In the genomic region with DNA sequence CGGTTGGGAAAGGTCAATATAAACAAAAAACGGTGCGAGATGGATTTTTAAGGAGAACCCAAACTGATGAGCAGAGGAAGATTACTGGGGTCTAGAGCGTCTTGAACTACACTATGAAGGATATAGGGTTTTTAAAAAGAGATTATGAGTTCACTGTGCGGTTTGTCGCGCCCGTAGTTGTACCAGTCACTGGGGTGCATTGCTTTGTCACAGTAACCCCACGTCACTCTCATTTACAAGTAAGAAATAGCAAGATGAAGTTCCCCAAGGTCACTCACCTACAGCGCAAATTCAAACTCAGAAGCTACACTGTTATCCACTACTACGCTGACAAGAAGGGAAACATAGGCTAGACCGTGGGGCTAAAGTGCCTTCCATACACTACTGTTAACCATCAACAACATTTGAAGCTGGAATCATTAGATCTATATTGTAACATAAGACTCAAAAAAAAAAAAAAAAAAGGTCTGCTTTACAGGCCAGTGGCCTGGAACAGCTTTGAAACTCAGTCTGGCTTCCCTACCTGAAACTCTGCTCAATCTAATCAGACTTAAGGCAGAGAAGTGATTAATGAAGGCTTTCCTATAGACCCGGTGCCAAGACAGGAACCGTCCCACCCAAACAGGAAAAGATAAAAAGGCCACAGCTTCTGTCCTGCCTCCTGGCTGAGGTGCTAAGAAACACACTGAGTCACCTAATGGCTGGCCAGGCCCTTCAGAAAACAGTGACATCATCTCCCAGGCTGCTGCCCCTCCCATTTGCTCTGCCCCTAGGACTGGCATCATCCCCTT, we compare ENCODE assay signal across 7 mouse cellular contexts. TPM values are rescaled to one million over a fixed set of nuclear protein-coding genes. Genes with fewer than 3 reads are reported as not detected.
A peak's percentile ranks its signal among the peaks of the same experiment; 100 is the strongest.
DNase-seq lines count a peak whose midpoint lies in the region; ATAC-seq and TF ChIP-seq lines count a peak whose summit lies in the region.

No protein-coding gene starts in this region.

- H3K9ac ChIP-seq in ES-E14 (ENCODE audit: insufficient read depth, low read depth, low read length, poor library complexity, severe bottlenecking), result peak overlapping the region; percentile 70; the same call in 1 of the 2 replicates
- H3K9ac ChIP-seq in limb, embryonic 14.5 days (ENCODE audit: low read depth, low read length, severe bottlenecking), result peak overlapping the region; percentile 61
- H3K9ac ChIP-seq in midbrain, embryonic 14.5 days (replicated peaks; ENCODE audit: low read length), result peak overlapping the region; percentile 25; the same call in 1 of the 2 replicates

- peaks cover 0 to 5% of the 10 kb centered on the region in 2 experiments; a peak in 1 of 4 replicates for H3K4me1 ChIP-seq in ES-E14 (ENCODE audit: control insufficient read depth in 2 of 2, insufficient read depth in 2 of 2, low read length in 2 of 2, poor library complexity in 1 of 2)
- peaks cover 32% of the 10 kb centered on the region for H3K4me1 ChIP-seq in hindbrain, embryonic 10.5 days (replicated peaks)
- H3K4me1 ChIP-seq in limb, embryonic 14.5 days (ENCODE audit: control insufficient read depth, insufficient read depth, low read length), result peaks cover 20% of the 10 kb centered on the region
- peaks cover 21% of the 10 kb centered on the region for H3K4me1 ChIP-seq in midbrain, embryonic 14.5 days (ENCODE audit: control insufficient read depth, insufficient read depth, low read length)

- H3K4me3 ChIP-seq in ES-E14 (ENCODE audit: insufficient read depth in 1 of 2, low read depth in 1 of 2, low read length in 2 of 2, poor library complexity in 1 of 2, severe bottlenecking in 1 of 2), result peak overlapping the region; percentile 43 to 75
- peak overlapping the region; percentile 98 for H3K4me3 ChIP-seq in hindbrain, embryonic 10.5 days
- peak overlapping the region; percentile 93 for H3K4me3 ChIP-seq in limb, embryonic 14.5 days (replicated peaks; ENCODE audit: low read length)
- H3K4me3 ChIP-seq in midbrain, embryonic 14.5 days (replicated peaks; ENCODE audit: low read depth, low read length), result peak overlapping the region; percentile 96

- in situ Hi-C loops in ES-E14 (cut with MboI; ENCODE audit: low sequenced_read_pairs in 2 of 2, unreplicated experiment in 2 of 2), result no loop called here

- H3K27me3 ChIP-seq in hindbrain, embryonic 10.5 days (ENCODE audit: insufficient read depth, poor library complexity, severe bottlenecking), result no peaks in the 10 kb centered on the region
- H3K27me3 ChIP-seq in limb, embryonic 14.5 days (ENCODE audit: control insufficient read depth, insufficient read depth, low read length), result no peaks in the 10 kb centered on the region
- no peaks in the 10 kb centered on the region for H3K27me3 ChIP-seq in midbrain, embryonic 14.5 days (ENCODE audit: control insufficient read depth, insufficient read depth, low read length)

- peak; percentile 44 for ATAC-seq in erythroid progenitor cell, adult 5-6 weeks (replicated peaks; ENCODE audit: low FRiP score, poor library complexity, severe bottlenecking)
- no peak for ATAC-seq in limb, embryonic 14.5 days (ENCODE audit: low FRiP score, low read depth)
- no peak for ATAC-seq in midbrain, embryonic 14.5 days (ENCODE audit: low FRiP score, low TSS enrichment)

- no peak for TF ChIP-seq POLR2A in limb, embryonic 14.5 days (IDR thresholded peaks at IDR 0.05; ENCODE audit: borderline replicate concordance, extremely low read depth, insufficient read depth, insufficient read length)

- no peaks in the 10 kb centered on the region for H3K36me3 ChIP-seq in ES-E14 (ENCODE audit: control insufficient read depth, insufficient read depth, low read length, poor library complexity, severe bottlenecking)
- H3K36me3 ChIP-seq in hindbrain, embryonic 10.5 days, result no peaks in the 10 kb centered on the region
- no peaks in the 10 kb centered on the region for H3K36me3 ChIP-seq in limb, embryonic 14.5 days (ENCODE audit: control insufficient read depth, insufficient read depth, low read length)
- no peaks in the 10 kb centered on the region for H3K36me3 ChIP-seq in midbrain, embryonic 14.5 days (ENCODE audit: control insufficient read depth, insufficient read depth, low read length)

- H3K27ac ChIP-seq in ES-E14 (ENCODE audit: insufficient read depth, low read depth, low read length, poor library complexity, severe bottlenecking), result no peak overlapping the region
- peak overlapping the region; percentile 92 for H3K27ac ChIP-seq in hindbrain, embryonic 10.5 days
- peak overlapping the region; percentile 62 for H3K27ac ChIP-seq in limb, embryonic 14.5 days (replicated peaks; ENCODE audit: low read depth, low read length)
- peak overlapping the region; percentile 62 for H3K27ac ChIP-seq in midbrain, embryonic 14.5 days (replicated peaks; ENCODE audit: low read depth, low read length)

- WGBS in hindbrain, embryonic 10.5 days, result 49% methylated on average over 14 of the region's 14 CpGs
- WGBS in limb, embryonic 14.5 days, result 38% methylated on average over 14 of the region's 14 CpGs
- 49% methylated on average over 14 of the region's 14 CpGs for WGBS in midbrain, embryonic 14.5 days

- H3K9me3 ChIP-seq in ES-E14 (ENCODE audit: control insufficient read depth, insufficient read depth, low read depth, low read length), result no peaks in the 10 kb centered on the region
- H3K9me3 ChIP-seq in hindbrain, embryonic 10.5 days, result no peaks in the 10 kb centered on the region
- H3K9me3 ChIP-seq in limb, embryonic 14.5 days (ENCODE audit: control insufficient read depth, low read length), result no peaks in the 10 kb centered on the region
- H3K9me3 ChIP-seq in midbrain, embryonic 14.5 days (ENCODE audit: control insufficient read depth, low read length), result no peaks in the 10 kb centered on the region

- peak overlapping the region; percentile 80 for H3K4me2 ChIP-seq in limb, embryonic 14.5 days (replicated peaks; ENCODE audit: low read depth, low read length, severe bottlenecking)
- H3K4me2 ChIP-seq in midbrain, embryonic 14.5 days (ENCODE audit: low read length), result peak overlapping the region; percentile 67

- DNase-seq in ES-E14 (ENCODE audit: low read depth, low spot score), result no peak
- DNase-seq in adrenal gland, adult 2 months, result peak; percentile 83
- no peak for DNase-seq in hindbrain, embryonic 10.5 days (ENCODE audit: low spot score)
- DNase-seq in limb, embryonic 14.5 days (ENCODE audit: low spot score), result no peak
- no peak for DNase-seq in midbrain, embryonic 14.5 days
- no peak for DNase-seq in frontal cortex, adult 2 months (ENCODE audit: extremely low spot score in 1 of 2, low spot score in 1 of 2)

TF ChIP-seq in ES-E14, 5 proteins besides CTCF, POLR2A, EP300 and RAD21:
- TF ChIP-seq CHD2 (IDR thresholded peaks at IDR 0.05; ENCODE audit: low read depth, low read length) (no peak), ZC3H11A (IDR thresholded peaks at IDR 0.05; ENCODE audit: borderline replicate concordance, low read depth, low read length) (no peak), ZNF384 (IDR thresholded peaks at IDR 0.05; ENCODE audit: low read depth, low read length) (no peak), MAFK (IDR thresholded peaks at IDR 0.05; ENCODE audit: insufficient read depth, low read depth, low read length) (no peak), HCFC1 (IDR thresholded peaks at IDR 0.05; ENCODE audit: borderline replicate concordance, insufficient read depth, low read length) (no peak)

RNA-seq across cellular contexts. Expression of a gene that starts 17.9 kb away (rescaled TPM):
- 24.9 and 40.1 TPM in 2 replicates for total RNA-seq in ES-E14 (2012; rRNA removed)
- total RNA-seq in adrenal gland, adult 2 months (2021), result 10 to 100 TPM; 60.6 to 98.0 TPM
- polyA plus RNA-seq in adrenal gland, adult 2 months (2012; rRNA removed), result 156 and 186 TPM in 2 replicates
- total RNA-seq in erythroid progenitor cell, adult 5-6 weeks (2015; ENCODE audit: low replicate concordance), result 21.6 and 40.7 TPM in 2 replicates
- 60.1 and 74.4 TPM in 2 replicates for total RNA-seq in erythroid progenitor cell, adult 5-6 weeks (2017; ENCODE audit: low replicate concordance)
- 56.3 and 57.7 TPM in 2 replicates for polyA plus RNA-seq in hindbrain, embryonic 10.5 days (2016; fragmentation: Nextera tagmentation; extraction: Ambion mirVana)
- polyA plus RNA-seq in limb, embryonic 14.5 days (2012; rRNA removed), result 85.7 and 117 TPM in 2 replicates
- polyA plus RNA-seq in limb, embryonic 14.5 days (2014; fragmentation: Nextera tagmentation; extraction: Ambion mirVana), result 91.8 and 96.2 TPM in 2 replicates
- polyA plus RNA-seq in midbrain, embryonic 14.5 days (2014; fragmentation: Nextera tagmentation; extraction: Ambion mirVana), result 67.4 and 86.3 TPM in 2 replicates
- polyA plus RNA-seq in frontal cortex, adult 2 months (2012; rRNA removed), result 99.0 and 114 TPM in 2 replicates

RNA-seq across cellular contexts. Expression of a gene that starts 34.5 kb away (rescaled TPM):
- 0.09 TPM in 1 of 2 replicates, not detected in the other for total RNA-seq in ES-E14 (2012; rRNA removed)
- under 1 TPM in 1 of 2 experiments, not detected in 1; 0.09 TPM for total RNA-seq in adrenal gland, adult 2 months (2021)
- polyA plus RNA-seq in adrenal gland, adult 2 months (2012; rRNA removed), result 0.23 and 0.39 TPM in 2 replicates
- not detected in 2 replicates for total RNA-seq in erythroid progenitor cell, adult 5-6 weeks (2015; ENCODE audit: low replicate concordance)
- total RNA-seq in erythroid progenitor cell, adult 5-6 weeks (2017; ENCODE audit: low replicate concordance), result not detected in 2 replicates
- polyA plus RNA-seq in hindbrain, embryonic 10.5 days (2016; fragmentation: Nextera tagmentation; extraction: Ambion mirVana), result 0.07 TPM in 1 of 2 replicates, not detected in the other
- polyA plus RNA-seq in limb, embryonic 14.5 days (2012; rRNA removed), result 0.45 and 0.58 TPM in 2 replicates
- polyA plus RNA-seq in limb, embryonic 14.5 days (2014; fragmentation: Nextera tagmentation; extraction: Ambion mirVana), result 0.32 and 0.89 TPM in 2 replicates
- not detected in 2 replicates for polyA plus RNA-seq in midbrain, embryonic 14.5 days (2014; fragmentation: Nextera tagmentation; extraction: Ambion mirVana)
- 0.02 TPM in 1 of 2 replicates, not detected in the other for polyA plus RNA-seq in frontal cortex, adult 2 months (2012; rRNA removed)

RNA-seq across cellular contexts. Expression of a gene that starts 47.6 kb away (rescaled TPM):
- total RNA-seq in ES-E14 (2012; rRNA removed), result 2,753 and 2,889 TPM in 2 replicates
- 1,000 to 10,000 TPM; 1,114 to 1,327 TPM for total RNA-seq in adrenal gland, adult 2 months (2021)
- polyA plus RNA-seq in adrenal gland, adult 2 months (2012; rRNA removed), result 146 and 179 TPM in 2 replicates
- 896 and 989 TPM in 2 replicates for total RNA-seq in erythroid progenitor cell, adult 5-6 weeks (2015; ENCODE audit: low replicate concordance)
- total RNA-seq in erythroid progenitor cell, adult 5-6 weeks (2017; ENCODE audit: low replicate concordance), result 751 and 992 TPM in 2 replicates
- polyA plus RNA-seq in hindbrain, embryonic 10.5 days (2016; fragmentation: Nextera tagmentation; extraction: Ambion mirVana), result 904 and 972 TPM in 2 replicates
- polyA plus RNA-seq in limb, embryonic 14.5 days (2012; rRNA removed), result 2,303 and 3,506 TPM in 2 replicates
- 1,158 and 1,230 TPM in 2 replicates for polyA plus RNA-seq in limb, embryonic 14.5 days (2014; fragmentation: Nextera tagmentation; extraction: Ambion mirVana)
- polyA plus RNA-seq in midbrain, embryonic 14.5 days (2014; fragmentation: Nextera tagmentation; extraction: Ambion mirVana), result 670 and 732 TPM in 2 replicates
- polyA plus RNA-seq in frontal cortex, adult 2 months (2012; rRNA removed), result 1,561 and 1,707 TPM in 2 replicates
